Mouse (Mus musculus) left cerebral cortex, adult 2 months (tissue): ENCODE measurements at regions not wholly inside any gene's neighbourhood (a gene's known extent, or its start where the extent isn't known, plus 50 kb on each side); places are given as distances from the start of the nearest gene placed in this dataset.

Experiments used
- DNase-seq, 2 experiments: peaks; one replicate each; pipeline ENCODE4 v3.0.0; 2021 to 2022; ENCODE audit warnings: low spot score in 2 of 2, mixed read lengths in 1 of 2; ENCODE audit errors: extremely low spot score in 1 of 2
- H3K27ac ChIP-seq: fragments of 200-600 bp; 2 replicates; pipeline ENCODE4 v1.8.1; 2022
- H3K4me3 ChIP-seq: fragments of 200-600 bp; 2 replicates; pipeline ENCODE4 v1.8.1; 2022
- CTCF ChIP-seq: fragments of 200-600 bp; IDR thresholded peaks from 2 replicates; pipeline ENCODE4 v1.8.1; 2022; ENCODE audit warnings: antibody characterized with exemption, mild to moderate bottlenecking, moderate library complexity
- intact Hi-C: fragments of 180-260 bp; cut with DNase I; formaldehyde crosslinking; loops from one replicate; pipeline ENCODE4 v1.15.1; 2025

DNA sequence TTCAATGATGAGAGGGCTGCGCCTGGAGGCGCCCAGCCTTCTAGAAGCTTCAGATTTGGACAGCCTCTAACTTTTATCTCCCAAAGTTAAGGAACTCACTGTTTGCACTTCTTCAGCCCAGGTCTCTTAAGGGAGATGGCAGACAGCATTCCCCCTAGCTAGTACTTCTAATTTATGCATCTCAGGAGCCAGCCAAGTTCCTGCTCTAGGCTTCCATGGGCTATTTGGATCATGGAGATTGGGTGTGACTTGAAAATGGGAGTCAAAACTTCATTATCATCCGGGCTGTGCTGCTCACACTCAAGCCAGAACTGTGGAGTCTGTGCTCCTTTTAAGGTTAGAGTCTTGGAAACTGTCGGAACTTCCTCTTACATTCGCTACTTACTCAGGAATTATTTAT lies 158.7 kb downstream of the Gm12728 start:
- intact Hi-C loops, result no loop called here
- H3K27ac ChIP-seq, result no peak overlapping the region
- DNase-seq, result no peak
- no peak overlapping the region for H3K4me3 ChIP-seq
- no peak for TF ChIP-seq CTCF

- H3K4me3 ChIP-seq, result no peak overlapping the region
- intact Hi-C loops, result no loop called here
- DNase-seq, result no peak
- no peak for TF ChIP-seq CTCF
- H3K27ac ChIP-seq, result no peak overlapping the region
Measured at GRCm38 (mm10) chr4:105952406-105952805, 162.7 kb downstream of the Gm12728 start.

- intact Hi-C loops, result no loop called here
- DNase-seq, result no peak
- TF ChIP-seq CTCF, result no peak
- H3K4me3 ChIP-seq, result no peak overlapping the region
- H3K27ac ChIP-seq, result no peak overlapping the region
Measured at GRCm38 (mm10) chr4:105956516-105956915, 166.8 kb downstream of the Gm12728 start.

DNA sequence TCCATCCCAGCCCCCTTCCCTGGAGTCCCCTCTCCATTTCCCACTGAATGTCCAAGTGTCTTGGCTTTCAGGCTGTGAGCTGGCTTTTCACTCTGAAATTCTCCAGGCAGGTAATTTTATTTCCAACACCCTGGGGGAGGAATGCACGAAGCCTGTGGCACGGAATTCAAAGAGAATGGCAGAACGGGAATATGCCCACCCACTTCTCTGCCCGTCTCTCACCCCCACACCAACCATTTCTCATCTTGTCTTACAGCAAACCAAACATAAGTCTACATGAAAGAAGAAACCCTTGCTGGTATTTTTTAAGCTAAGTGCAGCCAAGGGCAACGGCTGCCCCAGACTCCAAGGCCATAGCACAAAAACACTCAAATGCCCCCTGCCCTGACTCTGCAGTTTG lies 168.7 kb downstream of the Gm12728 start:
- DNase-seq, result no peak
- no peak overlapping the region for H3K4me3 ChIP-seq
- TF ChIP-seq CTCF, result no peak
- no peak overlapping the region for H3K27ac ChIP-seq
- intact Hi-C loops, result no loop called here

DNA sequence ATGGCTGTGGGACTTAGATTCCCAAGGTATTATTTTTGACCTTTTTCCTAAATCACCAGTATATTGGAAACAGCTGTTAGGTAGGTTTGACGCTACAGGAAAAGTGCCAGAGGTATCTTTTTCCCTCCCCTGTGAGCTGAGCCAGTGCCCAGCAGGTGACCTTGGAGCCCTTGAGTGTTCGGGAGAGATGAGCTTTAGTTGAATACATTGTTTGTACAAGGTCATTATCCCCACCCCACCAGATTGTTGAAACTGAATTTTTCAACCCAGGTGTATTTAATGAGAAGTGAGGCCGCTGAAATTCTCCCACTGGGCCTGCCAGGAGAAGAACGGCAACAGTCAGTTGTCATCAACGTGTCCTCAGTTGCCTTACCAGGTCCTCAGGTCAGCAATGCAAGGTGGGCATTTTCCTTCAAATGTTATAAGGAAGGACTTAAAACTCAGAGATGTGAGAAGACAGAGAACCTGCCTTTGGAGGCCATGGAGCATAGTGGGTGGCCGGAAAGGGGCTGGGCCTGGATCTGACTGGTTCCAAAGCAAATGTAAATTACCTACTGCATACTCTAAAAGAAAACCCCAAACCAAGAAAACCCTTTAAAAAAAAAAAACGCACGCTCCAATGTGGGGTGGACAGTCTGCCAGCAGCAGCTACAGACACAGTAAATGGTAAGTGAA lies 172.2 kb downstream of the Gm12728 start:
- H3K4me3 ChIP-seq, result no peak overlapping the region
- TF ChIP-seq CTCF, result no peak
- no peak for DNase-seq
- H3K27ac ChIP-seq, result no peak overlapping the region
- intact Hi-C loops, result no loop called here

GRCm38 (mm10) chr4:105962542-105962941 lies 172.9 kb downstream of the Gm12728 start:
- TF ChIP-seq CTCF, result no peak
- H3K4me3 ChIP-seq, result no peak overlapping the region
- no peak for DNase-seq
- intact Hi-C loops, result no loop called here
- no peak overlapping the region for H3K27ac ChIP-seq

GRCm38 (mm10) chr4:105968324-105968723 lies 178.7 kb downstream of the Gm12728 start:
- no peak for TF ChIP-seq CTCF
- intact Hi-C loops, result no loop called here
- DNase-seq, result no peak

GRCm38 (mm10) chr4:105969628-105970027 lies 180.0 kb downstream of the Gm12728 start:
- no peak overlapping the region for H3K4me3 ChIP-seq
- no peak overlapping the region for H3K27ac ChIP-seq
- TF ChIP-seq CTCF, result no peak
- DNase-seq, result no peak
- intact Hi-C loops, result no loop called here

More at GRCm38 (mm10) chr4:105968324-105968723, 178.7 kb downstream of the Gm12728 start:
- H3K4me3 ChIP-seq, result no peak overlapping the region
- no peak overlapping the region for H3K27ac ChIP-seq

GRCm38 (mm10) chr4:105970056-105970455 lies 180.4 kb downstream of the Gm12728 start:
- Histone ChIP-seq H3K4me3 (no peak overlapping the region), H3K27ac (no peak overlapping the region)
- no peak for DNase-seq
- TF ChIP-seq CTCF, result no peak
- intact Hi-C loops, result no loop called here

DNA sequence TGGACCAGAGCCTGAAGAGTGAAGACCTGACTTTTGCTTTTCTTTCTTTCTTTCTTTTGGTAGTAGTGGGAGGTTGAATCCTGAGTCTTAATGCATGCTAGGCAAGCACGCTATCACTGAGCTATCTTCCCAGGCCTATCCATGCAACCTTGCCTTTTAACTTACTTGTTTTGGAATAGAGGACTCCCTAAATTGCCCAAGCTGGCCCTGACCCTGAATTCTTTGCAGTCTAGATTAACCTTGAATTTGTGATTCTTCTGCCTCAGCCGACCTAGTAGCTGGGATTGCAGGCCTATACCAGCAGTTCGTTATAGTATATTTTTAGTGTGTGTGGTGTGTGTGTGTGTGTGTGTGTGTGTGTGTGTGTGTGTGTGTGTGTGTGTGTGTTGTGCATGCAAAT lies 183.1 kb downstream of the Gm12728 start:
- DNase-seq, result no peak
- intact Hi-C loops, result no loop called here
- H3K4me3 ChIP-seq, result no peak overlapping the region
- H3K27ac ChIP-seq, result no peak overlapping the region
- TF ChIP-seq CTCF, result no peak

- H3K4me3 ChIP-seq, result no peak overlapping the region
- H3K27ac ChIP-seq, result no peak overlapping the region
- no peak for DNase-seq
- intact Hi-C loops, result no loop called here
- TF ChIP-seq CTCF, result no peak
Measured at GRCm38 (mm10) chr4:105973769-105974397, 184.2 kb downstream of the Gm12728 start.

DNA sequence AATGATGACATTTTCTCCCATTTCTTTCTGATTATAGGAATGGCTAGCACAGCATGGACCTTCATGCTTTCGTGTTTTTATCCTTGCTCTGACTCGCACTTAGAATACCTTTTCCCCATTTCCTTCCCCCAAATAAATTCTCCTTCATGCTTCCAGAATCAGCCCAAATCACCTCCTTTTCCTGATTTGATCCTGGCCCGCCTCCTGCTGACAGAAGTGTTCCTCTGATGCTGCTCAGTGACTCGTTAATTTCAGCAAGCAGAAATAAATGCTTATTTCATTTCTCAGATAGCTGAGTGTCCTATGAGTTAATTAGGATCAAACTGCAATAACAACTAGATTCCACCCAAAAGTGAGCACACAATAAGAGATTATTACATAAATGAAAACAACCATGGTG lies 185.3 kb downstream of the Gm12728 start:
- no peak for DNase-seq
- TF ChIP-seq CTCF, result no peak
- Histone ChIP-seq H3K27ac (no peak overlapping the region), H3K4me3 (no peak overlapping the region)
- intact Hi-C loops, result no loop called here

DNA sequence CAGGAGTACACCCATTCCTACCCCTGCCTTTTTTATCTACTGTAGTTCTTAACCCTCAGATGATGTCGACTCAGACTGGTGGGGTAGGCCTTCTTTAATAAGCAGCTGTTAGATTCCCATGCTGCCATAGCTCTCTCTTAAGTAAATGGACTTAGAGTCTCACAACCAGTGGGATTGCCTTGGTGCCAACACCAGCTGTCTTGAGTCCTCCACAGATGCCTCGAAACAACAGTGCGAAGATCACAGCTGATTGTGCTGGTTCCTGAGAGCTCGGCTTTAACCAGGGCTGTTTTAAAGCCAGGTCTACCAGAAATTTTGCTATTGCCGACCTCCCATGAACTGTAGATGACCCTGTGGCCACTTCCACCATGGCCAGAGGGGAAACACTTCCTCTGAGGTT lies 189.4 kb downstream of the Gm12728 start:
- no peak for DNase-seq
- H3K4me3 ChIP-seq, result no peak overlapping the region
- H3K27ac ChIP-seq, result no peak overlapping the region
- intact Hi-C loops, result no loop called here
- TF ChIP-seq CTCF, result no peak
